Mouse (Mus musculus) heart, postnatal 0 days (tissue): ENCODE measurements around the gene Fbxo47. TPM values are rescaled to one million over a fixed set of nuclear protein-coding genes. Genes with fewer than 3 reads are reported as not detected.
"Not testable (repeated sequence)": the region's sequence is repeated elsewhere in the genome, so short reads cannot be mapped to it uniquely, and the experiment has no call there.

Source experiments
- ATAC-seq: fragments of 200-750 bp; cut with Nextera tagmentation; 2 replicates; pipeline ENCODE4 v1.8.0; 2017; ENCODE audit warnings: low read depth, moderate number of reproducible peaks, moderate library complexity; ENCODE audit not compliant: insufficient read depth
- DNase-seq: peaks from one replicate; pipeline ENCODE4 v3.0.0-alpha.2; 2016; ENCODE audit warnings: low spot score
- H3K27ac ChIP-seq: fragments of 300-500 bp; sonication (generic); 2 replicates; pipeline ENCODE4 v1.5.1; 2014; ENCODE audit warnings: low read depth, mild to moderate bottlenecking
- H3K27me3 ChIP-seq: fragments of 300-500 bp; sonication (generic); 2 replicates; pipeline ENCODE4 v1.6.1; 2014; ENCODE audit warnings: low read length, mixed read lengths; ENCODE audit not compliant: control insufficient read depth, insufficient read depth
- H3K36me3 ChIP-seq: fragments of 300-500 bp; sonication (generic); replicated peaks from 2 replicates; pipeline ENCODE4 v1.6.1; 2014; ENCODE audit warnings: low read length, mixed read lengths; ENCODE audit not compliant: control insufficient read depth, insufficient read depth
- H3K4me1 ChIP-seq: fragments of 300-500 bp; sonication (generic); 2 replicates; pipeline ENCODE4 v1.6.1; 2014; ENCODE audit warnings: antibody characterized with exemption; ENCODE audit not compliant: control insufficient read depth, insufficient read depth
- H3K4me2 ChIP-seq: fragments of 300-500 bp; sonication (generic); 2 replicates; pipeline ENCODE4 v1.6.1; 2014; ENCODE audit warnings: low read depth, mild to moderate bottlenecking, low read length, moderate library complexity
- H3K4me3 ChIP-seq: fragments of 300-500 bp; sonication (generic); 2 replicates; pipeline ENCODE4 v1.5.1; 2014; ENCODE audit warnings: low read depth, low read length
- H3K9ac ChIP-seq: fragments of 300-500 bp; sonication (generic); replicated peaks from 2 replicates; pipeline ENCODE4 v1.6.1; 2014; ENCODE audit warnings: low read depth, low read length, mixed read lengths
- H3K9me3 ChIP-seq: fragments of 300-500 bp; sonication (generic); replicated peaks from 2 replicates; pipeline ENCODE4 v1.6.1; 2016; ENCODE audit warnings: low read length; ENCODE audit not compliant: control insufficient read depth
- CTCF ChIP-seq: IDR thresholded peaks from 2 replicates; pipeline ENCODE4 v1.5.1; 2016; ENCODE audit warnings: antibody characterized with exemption, control low read depth, low read depth
- EP300 ChIP-seq: IDR thresholded peaks from 2 replicates; pipeline ENCODE4 v1.6.1; 2016; ENCODE audit warnings: antibody characterized with exemption, low read depth
- WGBS: fragments of 180-500 bp; shearing (Covaris S2); extraction: QIAGEN DNeasy Blood & Tissue Kit; methylation state at CpG from one replicate; pipeline ENCODE4 v1.1.7; 2014; 5-methylcytosine and 5-hydroxymethylcytosine counted together
- polyA plus RNA-seq: library from polyadenylated mRNA; unstranded; fragments of >200 nt; fragmentation: Nextera tagmentation; extraction: Ambion mirVana; gene quantifications from 2 replicates; pipeline ENCODE4 v1.2.1, GENCODE M21; 2015
- total RNA-seq: library from RNA; depleted of rRNA; stranded (reverse); fragments of >200 nt; gene quantifications from 2 replicates; pipeline ENCODE4 v1.2.3, GENCODE M21; 2014; ENCODE audit warnings: low replicate concordance

The Fbxo47 gene
- total and polyA plus RNA-seq, 2 experiments from 2014 or later, result 0.63 to 9.9 TPM

DNA sequence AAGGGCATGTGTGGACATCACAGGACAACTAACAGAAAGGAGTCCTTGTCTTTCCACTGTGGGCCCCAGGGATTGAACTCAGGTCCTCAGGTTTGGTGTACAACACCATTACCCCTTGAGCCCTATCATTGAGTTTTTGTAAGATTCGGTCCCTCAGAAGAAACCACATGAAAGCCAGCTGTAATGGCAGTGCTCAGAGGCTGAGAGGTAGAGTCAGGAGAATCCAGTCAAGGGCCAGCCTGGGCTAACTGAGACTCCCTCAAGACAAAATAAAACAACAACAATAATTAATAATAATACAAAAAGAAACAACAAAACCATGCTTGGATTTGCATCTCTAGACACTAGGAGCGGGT is 43.8 kb downstream of the Fbxo47 start:
- TF ChIP-seq EP300, result no peak
- TF ChIP-seq CTCF, result no peak
- no peak overlapping the region for H3K4me3 ChIP-seq
- H3K4me1 ChIP-seq, result 0 out of 2 replicates have a peak, but pooled peaks cover 2% of the 10 kb centered on the region
- H3K9me3 ChIP-seq, result no peaks in the 10 kb centered on the region
- DNase-seq (no peak), ATAC-seq (no peak)
- no peaks in the 10 kb centered on the region for H3K27me3 ChIP-seq
- no peak overlapping the region for H3K27ac ChIP-seq
- peaks cover 14% of the 10 kb centered on the region; the same call in 1 of the 2 replicates for H3K36me3 ChIP-seq
- H3K4me2 ChIP-seq, result peak overlapping the region; percentile 60; the same call in 1 of the 2 replicates
- no peak overlapping the region for H3K9ac ChIP-seq
- WGBS, result 69% methylated on average over 2 of the region's 2 CpGs

DNA sequence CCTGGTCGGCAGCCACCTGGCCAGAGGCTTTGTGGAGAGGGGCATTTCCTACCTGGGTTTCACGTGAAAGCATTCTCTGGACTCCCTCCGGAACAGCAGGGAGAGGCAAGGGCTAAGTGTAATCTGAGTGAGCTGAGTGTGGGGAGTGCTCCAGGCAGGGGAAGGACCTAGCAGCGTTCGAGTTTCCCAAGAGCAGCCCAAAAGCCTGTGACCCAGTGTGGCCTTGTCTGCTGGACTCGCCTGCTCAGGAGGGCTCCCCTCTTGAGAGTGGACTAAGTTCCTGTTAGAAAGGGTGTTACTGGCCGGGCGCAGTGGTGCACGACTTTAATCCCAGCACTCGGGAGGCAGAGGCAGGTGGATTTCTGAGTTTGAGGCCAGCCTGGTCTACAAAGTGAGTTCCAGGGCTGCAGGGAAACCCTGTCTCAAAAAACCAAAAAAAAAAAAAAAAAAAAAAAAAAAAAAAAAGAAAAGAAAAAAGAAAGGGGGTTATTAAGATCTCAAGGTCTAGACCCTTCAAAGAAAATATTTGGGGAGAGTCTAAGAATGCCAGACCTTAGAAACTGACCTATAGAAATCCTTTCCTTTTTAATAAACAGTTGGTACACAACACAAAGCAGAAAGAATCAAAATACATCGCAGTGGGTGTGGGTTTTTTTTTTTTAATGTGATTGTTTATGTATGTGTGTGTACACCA is 44.4 kb downstream of the Fbxo47 start:
- H3K9me3 ChIP-seq, result no peaks in the 10 kb centered on the region
- H3K27me3 ChIP-seq, result no peaks in the 10 kb centered on the region
- 0 out of 2 replicates have a peak, but pooled peaks cover 2% of the 10 kb centered on the region for H3K4me1 ChIP-seq
- no peak overlapping the region for H3K9ac ChIP-seq
- DNase-seq, result no peak
- TF ChIP-seq EP300 (no peak), CTCF (no peak)
- peaks cover 19% of the 10 kb centered on the region for H3K36me3 ChIP-seq
- WGBS, result 55% methylated on average over 11 of the region's 11 CpGs
- no peak overlapping the region for H3K4me3 ChIP-seq
- ATAC-seq, result no peak
- H3K4me2 ChIP-seq, result no peak overlapping the region
- 0 out of 2 replicates have a peak overlapping the region, but pooled peaks have one; percentile 11 for H3K27ac ChIP-seq

DNA sequence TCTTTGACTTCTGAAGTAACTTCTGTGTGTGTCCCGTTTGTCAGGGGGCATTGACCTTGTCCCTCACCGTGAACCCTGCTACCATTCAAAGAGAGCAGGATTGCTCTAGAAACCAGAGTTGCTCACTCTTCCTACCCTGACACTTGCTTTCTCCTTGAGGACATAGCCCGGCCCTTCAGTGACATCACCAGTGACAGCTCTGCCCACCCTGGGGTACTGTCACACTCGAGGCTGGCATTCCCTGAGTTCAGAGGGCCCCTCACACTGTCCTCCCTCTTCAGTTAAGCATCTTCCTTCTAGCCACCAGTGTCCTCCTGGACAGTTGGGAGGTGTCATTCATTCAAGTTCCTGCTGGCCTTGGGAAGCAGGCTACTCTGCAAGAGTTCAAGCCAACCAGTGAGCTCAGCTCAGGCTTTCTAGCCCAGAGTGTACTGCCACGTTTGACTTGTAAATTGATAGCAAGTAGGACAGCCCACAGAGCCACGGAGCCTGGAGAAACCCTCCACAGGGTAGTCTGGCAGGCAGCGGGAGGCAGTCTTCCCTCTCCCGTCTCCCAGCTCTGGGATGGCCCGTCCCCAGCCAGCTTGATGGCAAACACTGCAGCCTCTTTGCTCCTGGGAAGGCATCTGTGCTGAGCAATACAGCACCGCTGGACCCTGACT is 45.0 kb downstream of the Fbxo47 start:
- WGBS, result 45% methylated on average over 10 of the region's 10 CpGs

DNA sequence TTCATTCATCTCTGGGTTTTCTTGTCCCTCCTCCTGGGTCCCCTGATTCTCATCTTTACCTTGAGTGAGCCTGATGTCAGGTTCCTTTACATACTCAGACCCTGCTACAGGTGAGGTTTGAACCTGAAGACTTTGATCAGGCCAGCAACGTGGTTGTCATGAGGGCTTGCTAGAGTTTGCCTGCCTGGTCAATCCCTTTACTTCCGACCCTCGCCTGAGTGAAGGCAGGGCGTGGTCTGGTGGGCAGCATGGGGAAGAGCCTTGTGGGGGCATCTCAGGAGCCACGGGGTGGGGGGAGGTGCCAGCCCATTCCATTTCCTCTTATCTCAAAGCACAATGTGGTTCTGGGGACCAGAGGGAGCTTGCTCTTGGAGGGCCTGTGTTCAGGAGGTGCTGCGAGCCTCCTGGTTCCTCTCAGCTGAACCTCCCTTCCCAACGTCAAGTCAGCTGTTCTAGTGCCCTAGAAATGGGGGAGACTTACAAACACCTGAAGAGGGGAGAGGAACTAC is 46.3 kb downstream of the Fbxo47 start:
- ATAC-seq (no peak), DNase-seq (no peak)
- H3K4me3 ChIP-seq, result no peak overlapping the region
- TF ChIP-seq EP300 (no peak), CTCF (no peak)
- H3K36me3 ChIP-seq, result peaks cover 33% of the 10 kb centered on the region
- WGBS, result 72% methylated on average over 7 of the region's 7 CpGs
- no peak overlapping the region for H3K27ac ChIP-seq
- no peaks in the 10 kb centered on the region for H3K9me3 ChIP-seq
- 0 out of 2 replicates have a peak, but pooled peaks cover 2% of the 10 kb centered on the region for H3K4me1 ChIP-seq
- H3K4me2 ChIP-seq, result no peak overlapping the region
- H3K9ac ChIP-seq, result no peak overlapping the region
- no peaks in the 10 kb centered on the region for H3K27me3 ChIP-seq

More for the DNA sequence above, 45.0 kb downstream of the Fbxo47 start:
- ATAC-seq (no peak), DNase-seq (no peak)
- Histone ChIP-seq H3K27ac (0 out of 2 replicates have a peak overlapping the region, but pooled peaks have one; percentile 11), H3K36me3 (peaks cover 26% of the 10 kb centered on the region), H3K9me3 (no peaks in the 10 kb centered on the region), H3K9ac (no peak overlapping the region), H3K4me3 (no peak overlapping the region), H3K27me3 (no peaks in the 10 kb centered on the region), H3K4me2 (no peak overlapping the region), H3K4me1 (0 out of 2 replicates have a peak, but pooled peaks cover 2% of the 10 kb centered on the region)
- TF ChIP-seq EP300 (no peak), CTCF (no peak)

DNA sequence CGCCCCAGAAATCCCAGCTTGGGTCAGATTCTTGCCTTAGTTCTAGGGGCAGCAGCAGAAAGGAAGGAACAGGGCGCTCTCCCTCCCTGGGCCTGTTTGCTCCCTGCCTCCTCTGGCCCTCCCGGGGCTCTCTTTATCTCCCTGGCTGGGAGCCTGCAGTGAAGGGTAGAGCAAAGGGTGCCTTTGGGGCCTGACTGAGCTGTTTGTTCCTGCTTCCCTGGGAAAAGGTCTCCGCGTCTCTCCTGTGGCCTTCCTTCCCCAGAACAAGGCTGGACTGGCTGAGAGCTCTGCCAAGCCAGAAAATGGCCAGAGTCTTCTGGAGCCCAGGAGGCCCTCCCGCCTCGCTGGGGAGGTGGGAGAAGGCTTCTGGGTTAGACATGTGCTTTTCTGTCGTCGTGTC is 46.9 kb downstream of the Fbxo47 start:
- peaks cover 35% of the 10 kb centered on the region for H3K36me3 ChIP-seq
- not testable (repeated sequence) for DNase-seq, H3K4me1 ChIP-seq, H3K27me3 ChIP-seq, H3K4me3 ChIP-seq, H3K4me2 ChIP-seq, H3K9me3 ChIP-seq
- peak overlapping the region; percentile 31; the same call in 1 of the 2 replicates for H3K9ac ChIP-seq
- WGBS, result 46% methylated on average over 9 of the region's 9 CpGs
- ATAC-seq, result peak; percentile 47; the same call in 1 of the 2 replicates
- H3K27ac ChIP-seq, result peak overlapping the region; percentile 62
